Comparison of ENCODE assay signal across 12 mouse cellular contexts in the genomic region with DNA sequence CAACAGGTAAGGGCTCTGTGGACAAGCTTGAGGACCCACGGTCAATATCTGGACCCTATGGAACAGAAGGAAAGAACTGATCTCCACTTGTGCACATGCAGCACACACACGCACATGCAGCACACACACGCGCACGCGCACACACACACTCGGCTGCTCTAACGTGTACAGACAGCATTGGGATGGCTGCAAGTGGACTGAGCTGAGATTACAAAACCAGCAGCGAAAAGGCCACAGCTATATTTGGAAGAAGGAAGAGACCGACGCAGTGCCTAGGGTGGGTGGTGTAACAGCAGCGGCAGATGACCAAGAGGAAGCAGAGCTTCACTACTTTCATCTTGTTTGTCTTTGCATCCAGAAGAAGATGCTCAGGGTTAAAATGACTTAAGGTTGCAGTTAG. TPM values are rescaled to one million over a fixed set of nuclear protein-coding genes. Genes with fewer than 3 reads are reported as not detected.
DNase-seq lines count a peak whose midpoint lies in the region; ATAC-seq and TF ChIP-seq lines count a peak whose summit lies in the region.
"Had no signal": no experiment of that assay in that cellular context is flagged by ENCODE, and none has a peak within 500 bp of the region (broad histone marks: within the 10 kb centered on the region; RNA-seq: fewer than 3 reads in every experiment).

No protein-coding gene starts in this region.

- no peaks in the 10 kb centered on the region for H3K9me3 ChIP-seq in liver, embryonic 16.5 days (replicated peaks; ENCODE audit: control insufficient read depth, low read length)
- H3K9me3 ChIP-seq: forebrain, embryonic 12.5 days; kidney, embryonic 15.5 days; lung, embryonic 15.5 days had no signal

- ATAC-seq in liver, embryonic 16.5 days (ENCODE audit: low read depth), result peak; percentile 63
- ATAC-seq in erythroblast, adult 5-6 weeks (replicated peaks; ENCODE audit: low FRiP score, poor library complexity, severe bottlenecking), result no peak

- H3K27ac ChIP-seq in left cerebral cortex, adult 2 months, result peak overlapping the region; percentile 25; the same call in 1 of the 2 replicates
- H3K27ac ChIP-seq in cortical plate, adult 2 months (ENCODE audit: insufficient read depth, low read length), result no peak overlapping the region
- peak overlapping the region; percentile 78 for H3K27ac ChIP-seq in liver, embryonic 16.5 days (ENCODE audit: low read length)
- H3K27ac ChIP-seq: forebrain, embryonic 12.5 days; kidney, embryonic 15.5 days; lung, embryonic 15.5 days had no signal

- 28% methylated on average over 12 of the region's 12 CpGs for WGBS in liver, embryonic 16.5 days (ENCODE audit: insufficient replicate concordance)

- no peaks in the 10 kb centered on the region for H3K36me3 ChIP-seq in liver, embryonic 16.5 days (ENCODE audit: control insufficient read depth, insufficient read depth)
- H3K36me3 ChIP-seq in splenic B cell, adult 2 months (ENCODE audit: control insufficient read depth, insufficient read depth, low read length, poor library complexity, severe bottlenecking), result no peaks in the 10 kb centered on the region
- H3K36me3 ChIP-seq: forebrain, embryonic 12.5 days; kidney, embryonic 15.5 days; lung, embryonic 15.5 days had no signal

- no peak for TF ChIP-seq CTCF in left cerebral cortex, adult 2 months (IDR thresholded peaks at IDR 0.05)
- TF ChIP-seq CTCF in cortical plate, adult 2 months (IDR thresholded peaks at IDR 0.05; ENCODE audit: extremely low read depth, insufficient read depth, low read length), result no peak

- H3K4me3 ChIP-seq in left cerebral cortex, adult 2 months, result no peak overlapping the region
- no peak overlapping the region for H3K4me3 ChIP-seq in cortical plate, adult 2 months (ENCODE audit: insufficient read depth, low read length)
- peak overlapping the region; percentile 33 for H3K4me3 ChIP-seq in liver, embryonic 16.5 days (ENCODE audit: low read depth, low read length)
- H3K4me3 ChIP-seq: forebrain, embryonic 12.5 days; kidney, embryonic 15.5 days; lung, embryonic 15.5 days had no signal

- H3K4me1 ChIP-seq in cortical plate, adult 2 months (ENCODE audit: control insufficient read depth, insufficient read depth, low read length), result peaks cover 2% of the 10 kb centered on the region; the same call in 1 of the 2 replicates
- peaks cover 8% of the 10 kb centered on the region for H3K4me1 ChIP-seq in liver, embryonic 16.5 days (ENCODE audit: control insufficient read depth, low read depth, low read length)
- H3K4me1 ChIP-seq: forebrain, embryonic 12.5 days; kidney, embryonic 15.5 days had no signal

- 0 out of 2 replicates have a peak, but pooled peaks have one; percentile 7 for TF ChIP-seq POLR2A in cortical plate, adult 2 months (IDR thresholded peaks at IDR 0.05; ENCODE audit: extremely low read depth, insufficient read depth, low read length)

- intact Hi-C loops in left cerebral cortex, adult 2 months (cut with DNase I), result no loop called here
- intact Hi-C loops in left cerebral cortex, postnatal 4 days (cut with DNase I), result no loop called here

- H3K27me3 ChIP-seq in liver, embryonic 16.5 days (ENCODE audit: control insufficient read depth, insufficient read depth, low read depth, low read length), result no peaks in the 10 kb centered on the region
- no peaks in the 10 kb centered on the region for H3K27me3 ChIP-seq in splenic B cell, adult 2 months (ENCODE audit: control insufficient read depth, insufficient read depth, low read length, poor library complexity, severe bottlenecking)
- H3K27me3 ChIP-seq: forebrain, embryonic 12.5 days; kidney, embryonic 15.5 days; lung, embryonic 15.5 days had no signal

- no peak overlapping the region for H3K9ac ChIP-seq in liver, embryonic 16.5 days (ENCODE audit: low read depth, low read length)
- H3K9ac ChIP-seq: forebrain, embryonic 12.5 days; kidney, embryonic 15.5 days; lung, embryonic 15.5 days had no signal

- no peak for DNase-seq in left cerebral cortex, adult 2 months (ENCODE audit: extremely low spot score in 1 of 2, low spot score in 2 of 2)
- DNase-seq in left cerebral cortex, postnatal 4 days, result no peak
- DNase-seq in splenic B cell, adult 2 months (ENCODE audit: low read depth, low spot score), result peak; percentile 32
- DNase-seq in cerebellum, adult 18-20 months, result no peak
- no peak for DNase-seq in thymus, postnatal 4 days
- DNase-seq: heart, postnatal 4 days had no signal

- H3K4me2 ChIP-seq in liver, embryonic 16.5 days (ENCODE audit: low read depth, low read length), result peak overlapping the region; percentile 44
- H3K4me2 ChIP-seq: forebrain, embryonic 12.5 days; kidney, embryonic 15.5 days; lung, embryonic 15.5 days had no signal

RNA-seq across cellular contexts. Expression of a gene that starts 13.3 kb away (rescaled TPM):
- total RNA-seq in left cerebral cortex, adult 2 months (2021), result 100 to 1,000 TPM; 155 to 166 TPM
- total RNA-seq in left cerebral cortex, postnatal 4 days (2021), result 100 to 1,000 TPM; 196 to 202 TPM
- 246 and 283 TPM in 2 replicates for polyA plus RNA-seq in cortical plate, adult 2 months (2012; rRNA removed)
- polyA plus RNA-seq in liver, embryonic 16.5 days (2015; fragmentation: Nextera tagmentation; extraction: Ambion mirVana), result 19.6 and 22.3 TPM in 2 replicates
- 46.1 and 51.8 TPM in 2 replicates for total RNA-seq in erythroblast, adult 5-6 weeks (2015; ENCODE audit: low replicate concordance)
- total RNA-seq in erythroblast, adult 5-6 weeks (2017; ENCODE audit: low replicate concordance), result 10.9 and 19.4 TPM in 2 replicates

RNA-seq across cellular contexts. Expression of a gene that starts 20.1 kb away (rescaled TPM):
- 1 to 10 TPM; 2.4 to 3.4 TPM for total RNA-seq in left cerebral cortex, adult 2 months (2021)
- 1 to 10 TPM; 5.2 to 5.5 TPM for total RNA-seq in left cerebral cortex, postnatal 4 days (2021)
- polyA plus RNA-seq in cortical plate, adult 2 months (2012; rRNA removed), result 2.5 and 3.1 TPM in 2 replicates
- 0.36 and 0.55 TPM in 2 replicates for polyA plus RNA-seq in liver, embryonic 16.5 days (2015; fragmentation: Nextera tagmentation; extraction: Ambion mirVana)
- 5.6 TPM in 1 of 2 replicates, not detected in the other for total RNA-seq in erythroblast, adult 5-6 weeks (2015; ENCODE audit: low replicate concordance)
- 5.4 and 7.2 TPM in 2 replicates for total RNA-seq in erythroblast, adult 5-6 weeks (2017; ENCODE audit: low replicate concordance)

RNA-seq across cellular contexts. Expression of a gene that starts 30.7 kb away (rescaled TPM):
- 100 to 1,000 TPM; 312 to 323 TPM for total RNA-seq in left cerebral cortex, adult 2 months (2021)
- total RNA-seq in left cerebral cortex, postnatal 4 days (2021), result 100 to 1,000 TPM; 110 to 113 TPM
- 539 and 545 TPM in 2 replicates for polyA plus RNA-seq in cortical plate, adult 2 months (2012; rRNA removed)
- 102 and 119 TPM in 2 replicates for polyA plus RNA-seq in liver, embryonic 16.5 days (2015; fragmentation: Nextera tagmentation; extraction: Ambion mirVana)
- 752 and 763 TPM in 2 replicates for total RNA-seq in erythroblast, adult 5-6 weeks (2015; ENCODE audit: low replicate concordance)
- total RNA-seq in erythroblast, adult 5-6 weeks (2017; ENCODE audit: low replicate concordance), result 364 and 550 TPM in 2 replicates

RNA-seq across cellular contexts. Expression of a gene that starts 35.2 kb away (rescaled TPM):
- 1 to 10 TPM; 1.1 to 1.2 TPM for total RNA-seq in left cerebral cortex, adult 2 months (2021)
- total RNA-seq in left cerebral cortex, postnatal 4 days (2021), result under 1 TPM; 0.40 to 0.58 TPM
- 1.4 and 1.6 TPM in 2 replicates for polyA plus RNA-seq in cortical plate, adult 2 months (2012; rRNA removed)
- 0.90 and 1.3 TPM in 2 replicates for polyA plus RNA-seq in liver, embryonic 16.5 days (2015; fragmentation: Nextera tagmentation; extraction: Ambion mirVana)
- total RNA-seq in erythroblast, adult 5-6 weeks (2015; ENCODE audit: low replicate concordance), result 28.8 and 31.9 TPM in 2 replicates
- 12.3 and 23.2 TPM in 2 replicates for total RNA-seq in erythroblast, adult 5-6 weeks (2017; ENCODE audit: low replicate concordance)

RNA-seq across cellular contexts. Expression of a gene that starts 38.5 kb away (rescaled TPM):
- 100 to 1,000 TPM; 164 to 185 TPM for total RNA-seq in left cerebral cortex, adult 2 months (2021)
- total RNA-seq in left cerebral cortex, postnatal 4 days (2021), result 100 to 1,000 TPM; 137 to 143 TPM
- polyA plus RNA-seq in cortical plate, adult 2 months (2012; rRNA removed), result 204 and 218 TPM in 2 replicates
- 98.9 and 105 TPM in 2 replicates for polyA plus RNA-seq in liver, embryonic 16.5 days (2015; fragmentation: Nextera tagmentation; extraction: Ambion mirVana)
- 127 and 157 TPM in 2 replicates for total RNA-seq in erythroblast, adult 5-6 weeks (2015; ENCODE audit: low replicate concordance)
- 132 and 182 TPM in 2 replicates for total RNA-seq in erythroblast, adult 5-6 weeks (2017; ENCODE audit: low replicate concordance)
